Mouse (Mus musculus): ENCODE data around the gene Plpp7.

DNA sequence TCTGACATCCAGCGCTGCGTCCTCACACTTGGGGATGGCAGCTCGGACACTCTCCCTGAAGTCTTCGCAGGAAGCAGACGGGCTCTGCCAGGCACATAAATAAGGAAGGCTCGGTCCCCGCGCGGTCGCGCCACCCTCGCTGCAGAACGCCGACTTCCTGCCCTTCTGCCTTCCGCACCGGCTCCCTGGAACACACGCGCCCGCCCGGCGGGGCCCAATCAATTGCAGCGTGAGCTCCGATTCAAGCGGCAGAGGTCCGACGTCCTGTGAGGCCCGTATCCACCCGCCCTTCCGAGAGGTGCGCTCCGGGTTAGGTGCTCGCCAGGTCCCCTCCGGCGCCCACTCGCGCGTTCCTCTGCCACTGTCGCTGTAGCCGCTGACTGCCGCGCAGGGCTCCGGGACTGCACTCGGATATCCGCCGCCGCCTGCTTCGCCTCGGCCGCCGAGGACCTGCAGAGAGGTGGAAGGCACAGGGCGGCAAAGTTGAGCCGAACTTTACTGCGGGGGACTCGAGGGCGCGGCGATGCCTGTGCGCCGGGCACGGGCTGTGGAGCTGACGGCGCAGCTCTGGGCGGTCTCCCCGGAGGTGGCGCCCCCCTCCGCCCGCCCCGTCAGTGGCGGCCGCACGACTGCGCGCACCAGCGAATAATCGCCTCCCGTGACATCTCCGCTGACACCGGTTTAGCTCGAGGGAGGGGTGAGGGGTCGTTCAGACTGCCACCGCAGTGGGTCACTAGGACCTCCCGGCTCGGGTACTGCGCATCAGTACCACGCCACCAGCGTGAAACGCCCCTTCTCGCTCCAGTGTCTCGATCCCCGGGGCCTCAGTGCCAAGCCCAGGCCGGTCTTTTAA lies 11.9 kb upstream of the Plpp7 start:
- TF ChIP-seq POLR2A (IDR thresholded peaks at IDR 0.05; ENCODE audit: insufficient read depth, low read depth, low read length) (no peak), CTCF (IDR thresholded peaks at IDR 0.05; ENCODE audit: insufficient read depth, low read depth, low read length) (no peak)
